Mouse (Mus musculus) liver, embryonic 14.5 days (tissue): ENCODE results near the gene Plcb2.

ENCODE experiments used
- CTCF ChIP-seq: IDR thresholded peaks from 2 replicates; pipeline ENCODE4 v1.5.1; 2016; ENCODE audit warnings: antibody characterized with exemption, low read depth, control low read depth
- EP300 ChIP-seq: IDR thresholded peaks from 2 replicates; pipeline ENCODE4 v1.6.1; 2016; ENCODE audit warnings: antibody characterized with exemption, low read depth

DNA sequence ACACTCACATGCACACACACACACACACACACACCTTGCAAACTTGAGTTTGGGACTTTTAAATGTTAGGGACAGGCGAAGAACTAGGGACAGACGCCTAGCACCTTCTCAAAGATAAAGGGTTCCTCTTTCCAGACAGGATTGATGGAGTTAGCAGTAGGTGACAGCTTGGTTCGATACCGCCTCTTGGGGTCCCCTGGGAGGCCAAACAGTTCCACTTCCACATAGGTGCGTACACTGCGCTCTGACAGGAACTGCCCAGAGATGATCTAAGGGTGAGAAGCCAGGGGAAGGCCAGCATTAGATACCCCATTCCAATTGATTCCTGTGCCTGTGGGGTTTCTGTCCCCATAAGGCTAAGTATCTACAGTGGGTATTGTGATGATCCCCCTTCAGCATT is 14.6 kb downstream of the Plcb2 start:
- TF ChIP-seq CTCF: no peak
- no peak for TF ChIP-seq EP300
